Mouse (Mus musculus) thymus, postnatal 25 days (tissue): ENCODE results near the gene Ccdc58.
"Not testable (repeated sequence)": the region's sequence is repeated elsewhere in the genome, so short reads cannot be mapped to it uniquely, and the experiment has no call there.

Experiments used
- DNase-seq: peaks from one replicate; pipeline ENCODE4 v3.0.0; 2022

Ccdc58 gene

DNA sequence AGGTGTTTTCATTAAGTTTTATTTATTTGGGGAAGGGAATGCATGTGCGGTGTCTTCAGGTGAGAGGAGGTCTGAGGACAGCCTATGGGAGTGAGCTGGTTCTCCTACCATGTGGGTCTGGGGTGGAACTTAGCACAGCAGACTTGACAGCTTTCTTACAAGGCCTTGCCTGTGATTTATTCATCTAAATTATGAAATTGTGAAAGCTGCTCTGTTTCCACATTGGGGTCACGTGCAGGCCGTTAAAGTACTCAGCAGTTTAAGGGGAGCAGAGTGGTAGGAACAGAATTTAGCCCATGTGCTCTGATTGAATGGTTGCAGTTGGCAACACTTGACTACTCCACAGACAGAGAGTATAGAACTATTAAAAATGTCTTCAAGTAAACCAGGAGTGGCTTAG lies 8.4 kb downstream of the Ccdc58 start:
- no peak for DNase-seq

GRCm38 (mm10) chr16:36087846-36088245 lies 16.4 kb downstream of the Ccdc58 start:
- DNase-seq, result no peak

- DNase-seq, result no peak
Measured at GRCm38 (mm10) chr16:36089065-36089464, 17.6 kb downstream of the Ccdc58 start.

DNA sequence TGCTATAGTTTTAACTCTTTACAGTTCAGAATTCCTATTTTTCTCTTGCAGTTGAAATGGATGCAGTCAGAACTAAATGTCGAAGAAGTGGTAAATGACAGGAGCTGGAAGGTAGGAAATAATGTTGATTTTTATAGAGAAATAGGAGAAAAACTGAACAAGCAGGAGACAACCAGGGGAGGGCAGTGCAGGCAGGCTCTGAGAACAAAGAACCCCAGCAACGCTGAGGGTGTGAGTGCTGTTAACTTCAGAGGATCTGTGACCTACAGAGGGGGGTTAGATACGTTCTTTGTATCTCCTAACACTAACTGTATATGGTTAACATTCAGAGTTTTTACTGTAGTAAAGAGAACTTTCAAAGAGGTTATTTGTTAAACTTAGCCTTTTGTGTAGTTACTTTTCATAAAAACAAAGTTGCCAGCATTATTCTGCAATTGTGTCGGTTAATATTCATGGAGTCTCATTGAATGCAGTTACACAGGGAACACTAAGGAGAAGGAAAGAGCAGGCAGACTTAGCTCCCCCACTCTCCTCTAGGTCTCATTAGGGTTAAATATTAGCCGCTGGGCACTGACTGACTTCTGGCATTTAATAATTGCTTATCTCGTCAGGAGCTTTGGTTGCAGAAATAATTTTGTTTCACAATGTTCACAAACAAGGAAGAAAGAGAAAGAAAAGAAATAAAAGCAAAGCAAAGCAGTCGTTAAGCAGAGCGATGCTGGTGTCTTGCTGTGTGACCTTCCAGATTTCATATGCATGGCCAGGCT lies 18.5 kb downstream of the Ccdc58 start:
- DNase-seq, result no peak

DNA sequence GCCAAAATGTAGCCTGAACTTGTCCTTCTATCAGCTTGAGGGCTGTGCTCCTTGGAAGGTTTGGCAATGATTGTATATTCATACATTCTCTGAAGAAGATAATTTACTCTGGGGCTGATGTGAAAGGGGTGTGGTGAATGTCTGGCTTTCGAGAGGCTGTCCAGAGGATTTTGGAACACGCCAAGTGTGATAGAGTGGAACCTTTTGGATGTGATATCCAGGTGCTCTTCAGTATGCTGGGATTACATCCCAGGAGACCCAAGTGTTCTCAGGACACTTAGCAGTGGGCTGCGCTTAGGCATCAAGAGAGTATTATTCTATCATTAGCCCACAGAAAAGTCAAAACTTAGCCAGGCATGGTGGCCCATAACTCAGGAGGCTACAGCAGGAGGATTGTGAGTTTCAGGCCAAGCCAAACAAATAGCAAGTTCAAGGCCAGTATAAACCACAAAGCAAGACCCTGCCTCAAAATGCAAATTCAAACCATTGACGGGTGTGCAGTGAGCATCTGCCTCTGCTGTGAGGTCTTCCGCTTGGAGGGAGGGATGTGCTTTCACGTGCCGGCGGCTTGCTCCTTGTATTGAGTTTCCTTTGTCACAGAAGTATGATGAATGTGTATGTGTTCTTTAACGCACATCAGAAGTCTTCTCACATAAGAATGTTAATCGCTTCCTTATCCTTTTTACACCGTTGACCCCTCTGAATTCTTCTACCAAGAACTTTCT lies 19.5 kb downstream of the Ccdc58 start:
- no peak for DNase-seq

DNA sequence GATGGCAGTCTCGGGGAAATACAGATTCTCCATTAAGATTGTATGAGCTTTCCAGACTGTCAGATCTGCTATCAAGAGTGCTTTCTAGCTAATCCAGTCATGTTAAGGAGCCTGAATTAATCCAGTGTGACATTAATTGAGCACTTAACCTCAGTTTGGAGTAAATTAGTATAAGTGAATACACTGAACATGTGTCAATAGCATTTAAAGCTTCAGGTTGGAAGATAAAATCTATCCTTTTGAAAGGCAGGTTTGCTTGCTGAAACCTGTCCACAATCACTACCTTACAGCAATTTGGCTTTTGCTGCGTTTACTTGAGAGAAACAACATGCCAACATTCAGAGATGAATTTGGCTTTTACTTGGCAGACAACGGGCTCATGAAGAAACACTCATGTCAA lies 22.6 kb downstream of the Ccdc58 start:
- DNase-seq, result no peak

DNA sequence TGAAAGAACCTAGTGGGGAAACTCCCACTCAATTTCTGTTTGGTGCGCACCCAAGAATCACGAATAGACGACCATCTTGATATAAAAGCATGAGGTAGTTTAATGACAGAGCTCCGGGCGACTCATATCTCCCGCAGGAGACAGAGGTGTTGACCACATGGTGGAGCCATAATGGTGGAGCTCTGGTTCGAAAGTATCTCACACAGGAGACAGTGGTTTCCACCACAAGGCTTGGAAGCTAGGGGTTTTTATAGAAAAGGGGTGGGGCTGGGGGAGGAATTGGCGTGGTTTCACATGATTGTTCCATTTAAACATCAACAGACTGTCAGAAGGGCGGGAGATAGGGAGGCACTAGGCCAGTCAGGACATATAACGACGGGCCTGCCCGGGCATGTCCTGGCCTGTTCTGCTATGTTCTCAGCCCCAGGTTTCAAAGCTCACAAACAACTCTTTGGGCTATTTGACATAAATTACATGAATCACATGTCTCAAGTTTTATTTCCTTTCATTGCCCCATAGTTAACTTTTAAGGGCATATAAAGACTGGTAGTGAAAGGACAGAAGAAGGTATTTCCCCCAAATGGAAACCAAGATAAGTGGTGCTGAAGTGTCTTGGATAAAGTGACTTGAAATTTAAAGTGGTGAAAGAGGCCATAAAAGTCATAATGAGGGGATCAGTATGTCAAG lies 26.5 kb downstream of the Ccdc58 start:
- not testable (repeated sequence) for DNase-seq

DNA sequence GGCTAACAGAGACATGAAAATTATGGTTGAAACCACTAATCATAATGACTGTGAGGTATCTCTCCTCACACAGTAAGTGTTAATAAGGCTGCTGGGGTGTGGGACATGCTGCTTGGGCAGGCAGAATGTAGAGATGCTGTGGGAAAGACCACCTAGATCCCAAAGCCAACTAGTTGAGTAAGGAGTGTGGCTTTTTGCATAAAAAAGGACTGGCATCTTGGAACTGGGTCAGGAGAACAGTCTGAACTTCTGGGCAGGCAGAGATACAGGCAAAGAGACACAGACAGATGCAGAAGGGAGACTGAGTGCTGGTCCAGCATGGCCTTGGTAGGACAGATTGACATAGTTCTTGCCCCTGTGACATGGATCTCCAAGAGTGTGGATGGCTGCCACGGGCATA lies 30.0 kb downstream of the Ccdc58 start:
- no peak for DNase-seq

DNA sequence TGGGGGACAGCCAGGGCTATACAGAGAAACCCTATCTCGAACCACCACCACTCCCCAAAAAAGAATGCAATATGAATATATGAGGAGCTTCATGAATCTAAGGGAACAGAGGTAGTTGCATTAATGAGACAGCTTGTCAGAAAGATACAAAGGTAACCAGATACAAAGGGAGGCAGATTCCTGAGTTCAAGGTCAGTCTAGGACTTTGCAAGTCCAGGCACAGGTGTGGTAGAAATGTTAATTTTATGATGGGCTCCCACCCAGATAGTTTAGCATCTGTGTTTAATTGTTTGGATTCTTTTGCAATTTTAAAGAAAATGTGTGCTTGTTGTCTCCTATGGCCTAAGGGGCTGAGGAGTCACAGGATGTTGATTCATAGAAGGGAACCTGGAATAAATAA lies 30.7 kb downstream of the Ccdc58 start:
- DNase-seq, result no peak

DNA sequence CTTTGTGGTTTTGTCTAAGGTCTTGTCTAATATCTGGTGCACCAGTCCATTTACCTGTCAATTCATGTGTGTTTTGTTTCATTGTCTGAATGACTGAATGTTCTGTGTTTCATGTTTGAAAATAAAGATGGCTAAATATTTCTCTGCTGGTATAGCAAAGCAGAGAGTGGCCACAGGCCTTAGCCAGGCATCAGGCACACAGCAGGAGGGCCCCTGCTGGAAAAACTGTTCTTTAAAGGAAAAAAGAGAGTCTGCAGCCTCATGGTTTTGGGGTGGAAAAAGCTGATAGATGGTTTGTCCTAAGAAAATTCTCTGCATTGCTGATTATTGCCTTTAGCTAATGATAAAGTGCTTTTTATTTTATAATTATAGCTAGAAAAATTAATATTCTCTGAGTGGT lies 40.0 kb downstream of the Ccdc58 start:
- DNase-seq, result not testable (repeated sequence)

- not testable (repeated sequence) for DNase-seq
Measured at GRCm38 (mm10) chr16:36115751-36116150, 44.3 kb downstream of the Ccdc58 start.

DNA sequence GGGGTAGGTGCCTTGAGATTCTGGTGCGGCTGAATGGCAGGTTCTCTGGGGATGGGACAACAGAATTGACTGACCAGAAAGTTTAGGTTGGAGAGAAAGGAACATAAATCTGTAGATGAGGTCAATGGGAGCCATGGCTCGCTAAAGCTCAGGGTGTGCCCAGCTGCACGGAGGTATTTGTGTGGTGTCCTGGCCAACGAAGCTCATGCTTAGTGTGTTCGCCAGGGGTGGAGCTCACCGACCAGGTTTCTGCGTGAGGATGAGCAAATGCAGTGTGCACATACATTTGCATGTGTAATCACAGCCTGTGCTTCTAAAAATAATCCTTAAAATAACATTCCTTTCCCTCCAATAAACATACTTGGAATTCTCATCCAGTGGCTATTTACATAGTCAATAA lies 56.6 kb downstream of the Ccdc58 start:
- DNase-seq, result no peak

- DNase-seq, result no peak
Measured at GRCm38 (mm10) chr16:36131141-36131540, 59.7 kb downstream of the Ccdc58 start, which contains the start of gene Csta1. Csta1 (minus strand) TSS chr16:36131241.

DNA sequence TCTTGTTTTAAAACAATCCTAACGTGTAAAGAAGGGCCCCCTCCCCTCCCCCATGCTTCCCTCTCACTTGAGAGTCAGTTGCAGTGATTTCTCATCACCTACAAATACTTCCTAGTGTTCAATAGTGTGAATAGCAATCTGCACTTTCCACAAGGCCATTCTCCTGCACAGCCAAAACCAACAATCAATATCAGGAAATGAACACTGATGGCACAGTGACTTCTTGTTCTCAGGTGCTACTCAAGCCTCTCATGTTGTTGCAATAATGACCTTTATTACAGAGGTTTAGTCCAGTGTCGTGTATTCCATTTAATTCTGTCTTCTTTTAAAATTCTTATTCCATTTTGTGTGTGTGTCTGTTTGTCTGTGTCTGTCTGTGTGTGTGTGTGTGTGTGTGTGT lies 66.7 kb downstream of the Ccdc58 start:
- DNase-seq, result no peak
